In genomic region chr15:73980709-73981108, GRCm38 (mm10) we compare ENCODE assay signal across 23 mouse cellular contexts.
DNase-seq lines count a peak whose midpoint lies in the region; ATAC-seq and TF ChIP-seq lines count a peak whose summit lies in the region.
"Had no signal": no experiment of that assay in that cellular context is flagged by ENCODE, and none has a peak within 500 bp of the region (broad histone marks: within the 10 kb centered on the region; RNA-seq: fewer than 3 reads in every experiment).

No protein-coding gene starts in this region.

- no peaks in the 10 kb centered on the region for H3K36me3 ChIP-seq in forebrain, postnatal 0 days (ENCODE audit: insufficient read depth)
- no peaks in the 10 kb centered on the region for H3K36me3 ChIP-seq in forebrain, embryonic 11.5 days (ENCODE audit: control insufficient read depth, insufficient read depth, low read length)
- H3K36me3 ChIP-seq: forebrain, embryonic 10.5 days; heart, embryonic 10.5 days; heart, embryonic 13.5 days; hindbrain, embryonic 15.5 days had no signal

- no peak for TF ChIP-seq POLR2A in brain, embryonic 14.5 days (IDR thresholded peaks at IDR 0.05; ENCODE audit: borderline replicate concordance, extremely low read depth, insufficient read depth, insufficient read length, poor library complexity, severe bottlenecking)

- H3K27ac ChIP-seq in forebrain, postnatal 0 days (ENCODE audit: low read depth, low read length) = no peak overlapping the region
- H3K27ac ChIP-seq in forebrain, embryonic 11.5 days (ENCODE audit: low read depth, low read length) = no peak overlapping the region
- H3K27ac ChIP-seq in layer of hippocampus, adult 2 months = no peak overlapping the region; the same call in 1 of the 2 replicates
- H3K27ac ChIP-seq: forebrain, embryonic 10.5 days; heart, adult 2 months; heart, embryonic 10.5 days; hindbrain, embryonic 15.5 days had no signal

- no peaks in the 10 kb centered on the region for H3K27me3 ChIP-seq in forebrain, postnatal 0 days (ENCODE audit: insufficient read depth, low read length)
- H3K27me3 ChIP-seq in forebrain, embryonic 11.5 days (ENCODE audit: control insufficient read depth, insufficient read depth, low read length) = no peaks in the 10 kb centered on the region
- H3K27me3 ChIP-seq: CH12.LX; hindbrain, embryonic 15.5 days had no signal

- H3K4me1 ChIP-seq in forebrain, postnatal 0 days (ENCODE audit: insufficient read depth) = peaks cover 9% of the 10 kb centered on the region; the same call in 1 of the 2 replicates
- no peaks in the 10 kb centered on the region for H3K4me1 ChIP-seq in forebrain, embryonic 11.5 days (replicated peaks; ENCODE audit: control insufficient read depth, insufficient read depth, low read length)

- H3K9ac ChIP-seq in forebrain, postnatal 0 days = no peak overlapping the region
- H3K9ac ChIP-seq in forebrain, embryonic 11.5 days (ENCODE audit: low read length) = no peak overlapping the region
- H3K9ac ChIP-seq: heart, embryonic 13.5 days; hindbrain, embryonic 15.5 days had no signal

- H3K4me2 ChIP-seq in forebrain, postnatal 0 days (ENCODE audit: low read depth) = no peak overlapping the region
- no peak overlapping the region for H3K4me2 ChIP-seq in forebrain, embryonic 11.5 days (ENCODE audit: low read depth, low read length, severe bottlenecking)
- H3K4me2 ChIP-seq: heart, embryonic 13.5 days; hindbrain, embryonic 15.5 days had no signal

- H3K4me3 ChIP-seq in forebrain, postnatal 0 days (ENCODE audit: low read depth, low read length) = no peak overlapping the region
- no peak overlapping the region for H3K4me3 ChIP-seq in forebrain, embryonic 11.5 days (ENCODE audit: low read depth, low read length)
- no peak overlapping the region for H3K4me3 ChIP-seq in layer of hippocampus, adult 2 months
- H3K4me3 ChIP-seq: forebrain, embryonic 10.5 days; heart, adult 2 months; heart, embryonic 10.5 days; heart, embryonic 13.5 days; hindbrain, embryonic 15.5 days had no signal

- TF ChIP-seq CTCF in forebrain, postnatal 0 days (IDR thresholded peaks at IDR 0.05; ENCODE audit: low read depth) = peak; percentile 41; the same call in 1 of the 2 replicates
- peak; percentile 50 for TF ChIP-seq CTCF in layer of hippocampus, adult 2 months (conservative IDR thresholded peaks at IDR 0.05)
- peak; percentile 9; the same call in 1 of the 2 replicates for TF ChIP-seq CTCF in brain, embryonic 14.5 days (IDR thresholded peaks at IDR 0.05; ENCODE audit: borderline replicate concordance, extremely low read depth, insufficient read depth, insufficient read length)

- ATAC-seq in forebrain, postnatal 0 days = no peak
- ATAC-seq in forebrain, embryonic 11.5 days (replicated peaks; ENCODE audit: low FRiP score) = no peak
- ATAC-seq: intestine, embryonic 16.5 days had no signal

- no peaks in the 10 kb centered on the region for H3K9me3 ChIP-seq in forebrain, postnatal 0 days (ENCODE audit: low read length)
- no peaks in the 10 kb centered on the region for H3K9me3 ChIP-seq in forebrain, embryonic 11.5 days (ENCODE audit: control insufficient read depth, low read length)
- H3K9me3 ChIP-seq: forebrain, embryonic 10.5 days; heart, embryonic 10.5 days; heart, embryonic 13.5 days; hindbrain, embryonic 15.5 days had no signal

- DNase-seq in forebrain, postnatal 0 days = no peak
- no peak for DNase-seq in forebrain, embryonic 11.5 days (ENCODE audit: low spot score)
- DNase-seq in layer of hippocampus, adult 2 months (ENCODE audit: low spot score in 2 of 2) = no peak
- no peak for DNase-seq in layer of hippocampus, adult 11-12 months (ENCODE audit: low spot score)
- DNase-seq in brain, embryonic 14.5 days (ENCODE audit: low read depth) = no peak
- no peak for DNase-seq in embryo, embryonic 11 days
- no peak for DNase-seq in testis, postnatal 14 days (ENCODE audit: low spot score)
- DNase-seq: adrenal gland, adult 2 months; adrenal gland, postnatal 14 days; B cell, adult 2 months; cerebellum, adult 11-12 months; cerebellum, adult 9-10 months; cerebellum, postnatal 25 days; gastrocnemius, postnatal 25 days; heart, adult 2 months; heart, postnatal 14 days; heart, postnatal 4 days had no signal

- 85% methylated on average over 6 of the region's 6 CpGs for WGBS in forebrain, postnatal 0 days
- WGBS in forebrain, embryonic 11.5 days = 75% methylated on average over 6 of the region's 6 CpGs
